Mouse (Mus musculus) liver, embryonic 16.5 days (tissue): ENCODE measurements at regions not wholly inside any gene's neighbourhood (a gene's known extent, or its start where the extent isn't known, plus 50 kb on each side); places are given as distances from the start of the nearest gene placed in this dataset.
"Not testable (repeated sequence)": the region's sequence is repeated elsewhere in the genome, so short reads cannot be mapped to it uniquely, and the experiment has no call there.

ENCODE experiments used
- ATAC-seq: fragments of 200-750 bp; cut with Nextera tagmentation; 2 replicates; pipeline ENCODE4 v1.8.0; 2017; ENCODE audit warnings: low read depth, mild to moderate bottlenecking, moderate number of reproducible peaks, moderate library complexity
- H3K27ac ChIP-seq: fragments of 300-500 bp; sonication (generic); 2 replicates; pipeline ENCODE4 v1.5.1; 2014; ENCODE audit warnings: mild to moderate bottlenecking, low read length
- H3K27me3 ChIP-seq: fragments of 300-500 bp; sonication (generic); 2 replicates; pipeline ENCODE4 v1.6.1; 2014; ENCODE audit warnings: low read depth, low read length, mixed read lengths; ENCODE audit not compliant: control insufficient read depth, insufficient read depth
- H3K36me3 ChIP-seq: fragments of 300-500 bp; sonication (generic); 2 replicates; pipeline ENCODE4 v1.6.1; 2014; ENCODE audit warnings: mild to moderate bottlenecking; ENCODE audit not compliant: control insufficient read depth, insufficient read depth
- H3K4me1 ChIP-seq: fragments of 300-500 bp; sonication (generic); 2 replicates; pipeline ENCODE4 v1.6.1; 2014; ENCODE audit warnings: low read depth, low read length, mixed read lengths; ENCODE audit not compliant: control insufficient read depth
- H3K4me2 ChIP-seq: fragments of 300-500 bp; sonication (generic); 2 replicates; pipeline ENCODE4 v1.6.1; 2014; ENCODE audit warnings: low read depth, low read length, mixed read lengths
- H3K4me3 ChIP-seq: fragments of 300-500 bp; sonication (generic); 2 replicates; pipeline ENCODE4 v1.5.1; 2014; ENCODE audit warnings: low read depth, mild to moderate bottlenecking, low read length
- H3K9ac ChIP-seq: fragments of 300-500 bp; sonication (generic); 2 replicates; pipeline ENCODE4 v1.6.1; 2014; ENCODE audit warnings: low read depth, low read length
- H3K9me3 ChIP-seq: fragments of 300-500 bp; sonication (generic); replicated peaks from 2 replicates; pipeline ENCODE4 v1.6.1; 2016; ENCODE audit warnings: low read length; ENCODE audit not compliant: control insufficient read depth
- WGBS: fragments of 180-500 bp; shearing (Covaris S2); extraction: QIAGEN DNeasy Blood & Tissue Kit; methylation state at CpG from one replicate; pipeline ENCODE4 v1.1.7; 2014; ENCODE audit not compliant: insufficient replicate concordance; 5-methylcytosine and 5-hydroxymethylcytosine counted together

DNA sequence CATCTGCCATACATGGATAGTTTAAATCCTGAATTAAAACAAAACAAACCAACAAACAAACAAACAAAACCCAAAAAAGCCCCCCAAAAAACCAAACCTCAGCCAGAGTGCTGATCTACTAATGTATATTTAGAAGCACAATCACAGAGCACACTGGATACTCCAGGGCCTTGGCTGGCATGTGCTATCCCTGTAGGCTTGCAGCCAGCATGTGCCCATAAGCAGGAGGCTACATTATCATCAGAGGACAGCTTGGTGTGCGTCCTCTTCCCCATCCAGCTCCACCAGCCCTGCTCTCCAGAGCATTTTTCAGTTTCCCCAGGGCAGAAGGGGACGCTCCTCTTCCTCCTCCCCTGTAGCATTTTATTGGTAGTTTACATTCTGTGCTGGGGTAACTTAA lies 198.9 kb downstream of the Mterf1b start:
- no peak for ATAC-seq

DNA sequence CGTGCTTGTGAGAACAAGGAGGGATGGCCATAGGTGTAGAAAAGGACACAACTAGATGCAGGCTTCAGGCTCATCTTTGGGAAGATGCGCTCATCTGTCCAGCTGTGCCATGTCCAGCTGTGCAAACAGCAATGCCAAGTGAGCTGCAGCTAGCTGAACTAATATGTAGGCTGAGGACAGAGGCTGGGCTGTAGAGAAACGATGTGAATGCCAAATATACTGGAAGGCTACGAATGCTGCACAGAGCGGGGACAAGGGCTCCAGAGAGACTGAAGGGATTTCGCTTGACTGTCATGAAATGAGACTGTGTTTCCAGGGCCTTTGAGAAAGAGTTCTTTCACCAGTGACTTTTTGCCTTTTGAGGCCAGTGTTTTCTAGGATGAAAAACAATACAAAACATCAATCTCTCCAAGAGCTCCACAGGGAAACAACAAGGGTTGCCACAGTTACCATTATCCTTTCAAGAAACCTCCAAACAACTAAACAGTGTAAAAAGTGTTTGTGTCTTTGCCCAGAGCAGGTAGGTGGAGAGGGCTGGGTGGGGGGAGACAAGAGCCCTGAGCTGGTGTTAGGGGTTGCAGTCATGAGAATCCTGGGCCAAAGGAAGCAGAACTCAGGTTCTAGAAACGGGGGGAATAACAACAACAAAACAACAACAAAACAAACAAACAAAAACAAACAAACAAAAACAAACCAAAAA lies 202.3 kb downstream of the Mterf1b start:
- H3K9ac ChIP-seq, H3K4me3 ChIP-seq, H3K36me3 ChIP-seq, H3K4me2 ChIP-seq, ATAC-seq, H3K9me3 ChIP-seq, H3K4me1 ChIP-seq, H3K27ac ChIP-seq, H3K27me3 ChIP-seq: not testable (repeated sequence)
- 57% methylated on average over 6 of the region's 7 CpGs for WGBS

More for the DNA sequence above, 198.9 kb downstream of the Mterf1b start:
- Histone ChIP-seq H3K4me3 (no peak overlapping the region), H3K36me3 (no peaks in the 10 kb centered on the region), H3K4me1 (no peaks in the 10 kb centered on the region), H3K9ac (no peak overlapping the region), H3K27ac (no peak overlapping the region), H3K4me2 (no peak overlapping the region), H3K9me3 (no peaks in the 10 kb centered on the region), H3K27me3 (no peaks in the 10 kb centered on the region)
- 64% methylated on average over 2 of the region's 2 CpGs for WGBS

DNA sequence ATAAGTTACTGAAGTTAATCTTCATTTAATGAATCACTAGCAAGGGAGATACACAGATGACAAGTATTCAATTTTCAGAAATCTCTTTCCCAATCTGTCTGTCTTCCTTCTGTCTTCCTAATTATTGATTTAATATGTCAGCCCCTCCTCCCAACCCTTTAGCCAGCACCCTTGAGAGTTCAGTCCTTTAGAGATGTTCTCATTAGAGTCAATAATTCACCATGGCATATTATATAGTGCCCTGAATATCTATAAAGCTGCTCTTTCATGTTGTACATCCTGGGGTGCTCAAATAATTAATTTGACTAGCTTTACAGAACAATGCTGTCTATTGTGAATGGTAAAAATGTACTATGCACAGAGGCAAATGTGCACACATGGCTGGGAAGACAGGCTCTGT lies 205.9 kb downstream of the Mterf1b start:
- H3K4me1 ChIP-seq = no peaks in the 10 kb centered on the region
- H3K27ac ChIP-seq = no peak overlapping the region
- no peaks in the 10 kb centered on the region for H3K9me3 ChIP-seq
- no peaks in the 10 kb centered on the region for H3K36me3 ChIP-seq
- no peak overlapping the region for H3K4me2 ChIP-seq
- no peaks in the 10 kb centered on the region for H3K27me3 ChIP-seq
- no peak for ATAC-seq
- H3K4me3 ChIP-seq = no peak overlapping the region
- no peak overlapping the region for H3K9ac ChIP-seq

DNA sequence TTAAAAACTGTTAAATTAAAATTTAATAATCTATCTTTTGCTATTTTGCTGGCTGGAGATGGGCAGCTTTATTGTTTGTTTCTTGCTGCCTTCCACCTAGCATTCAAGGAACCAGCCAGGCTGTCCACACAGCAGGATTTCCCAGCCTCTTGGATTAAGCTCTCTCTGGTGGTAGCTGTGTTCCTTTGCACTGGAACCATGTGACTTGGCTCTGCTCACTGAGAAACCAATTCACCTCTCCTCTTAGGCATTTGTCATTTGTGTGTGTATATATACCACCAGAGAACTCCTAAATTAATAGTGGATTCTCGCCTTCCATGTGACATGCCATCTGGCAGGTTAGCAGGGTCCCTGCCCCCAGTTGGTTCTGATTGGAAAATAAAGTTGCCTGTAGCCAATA lies 225.6 kb downstream of the Mterf1b start:
- ATAC-seq = no peak
- H3K9ac ChIP-seq = no peak overlapping the region
- H3K27me3 ChIP-seq = no peaks in the 10 kb centered on the region
- H3K27ac ChIP-seq = no peak overlapping the region
- no peak overlapping the region for H3K4me3 ChIP-seq
- no peaks in the 10 kb centered on the region for H3K4me1 ChIP-seq
- H3K4me2 ChIP-seq = no peak overlapping the region
- H3K9me3 ChIP-seq = no peaks in the 10 kb centered on the region
- 56% methylated on average over 1 of the region's 1 CpGs for WGBS
- no peaks in the 10 kb centered on the region for H3K36me3 ChIP-seq
